In genomic region chr7:75881376-75881775, GRCm38 (mm10) we compare ENCODE assay signal across 12 mouse cellular contexts. TPM values are rescaled to one million over a fixed set of nuclear protein-coding genes. Genes with fewer than 3 reads are reported as not detected.
DNase-seq lines count a peak whose midpoint lies in the region; ATAC-seq and TF ChIP-seq lines count a peak whose summit lies in the region.
"Had no signal": no experiment of that assay in that cellular context is flagged by ENCODE, and none has a peak within 500 bp of the region (broad histone marks: within the 10 kb centered on the region; RNA-seq: fewer than 3 reads in every experiment).

No protein-coding gene starts in this region.

- no peaks in the 10 kb centered on the region for H3K36me3 ChIP-seq in small intestine, adult 2 months (ENCODE audit: control insufficient read depth, insufficient read depth, low read length)
- H3K36me3 ChIP-seq: embryonic facial prominence, embryonic 13.5 days; heart, embryonic 10.5 days; neural tube, embryonic 12.5 days had no signal

- peak overlapping the region; percentile 59 for H3K27ac ChIP-seq in small intestine, adult 2 months (ENCODE audit: insufficient read depth, low read depth, low read length)
- H3K27ac ChIP-seq: embryonic facial prominence, embryonic 13.5 days; heart, embryonic 10.5 days; hindbrain, embryonic 14.5 days; neural tube, embryonic 12.5 days had no signal

- in situ Hi-C loops in Patski (cut with MboI; ENCODE audit: low pct_unique_long_range_greater_than_20kb) = no loop called here

- no peak overlapping the region for H3K4me3 ChIP-seq in small intestine, adult 2 months (ENCODE audit: low read depth, low read length)
- H3K4me3 ChIP-seq: embryonic facial prominence, embryonic 13.5 days; heart, embryonic 10.5 days; neural tube, embryonic 12.5 days had no signal

- H3K4me1 ChIP-seq in small intestine, adult 2 months (ENCODE audit: control insufficient read depth, insufficient read depth, insufficient read length, low read length) = no peaks in the 10 kb centered on the region
- H3K4me1 ChIP-seq: neural tube, embryonic 12.5 days had no signal

- CTCF ChIA-PET in Patski (lab: Charles Lee) = interaction anchor here (0.7 to 2.8 kb wide), 12 partner anchors 12 to 511 kb away, joined by 3 to 25 read pairs (median 3); partner anchors contain the start of gene Klhl25

- 50% methylated on average over 6 of the region's 6 CpGs for WGBS in small intestine, adult 2 months

- ATAC-seq in Patski = peak; percentile 76
- ATAC-seq in megakaryocyte, adult 5-6 weeks (ENCODE audit: poor library complexity, severe bottlenecking) = peak; percentile 63

- POLR2A ChIA-PET in Patski (lab: Charles Lee) = interaction anchor here (1.2 kb wide), 1 partner anchor 60 kb away, joined by 3 read pairs; no protein-coding TSS in a partner anchor

- no peak for TF ChIP-seq POLR2A in small intestine, adult 2 months (IDR thresholded peaks at IDR 0.05; ENCODE audit: low read depth, low read length)

- peaks cover 6% of the 10 kb centered on the region for H3K27me3 ChIP-seq in Patski
- H3K27me3 ChIP-seq in small intestine, adult 2 months (ENCODE audit: control insufficient read depth, insufficient read depth, low read length) = no peaks in the 10 kb centered on the region
- H3K27me3 ChIP-seq: embryonic facial prominence, embryonic 13.5 days; neural tube, embryonic 12.5 days had no signal

- TF ChIP-seq CTCF in Patski (IDR thresholded peaks at IDR 0.05) = no peak
- TF ChIP-seq CTCF in small intestine, adult 2 months (IDR thresholded peaks at IDR 0.05; ENCODE audit: extremely low read depth, insufficient read length, insufficient replicate concordance, low read depth, low read length) = no peak

- peak; percentile 8 for DNase-seq in A20 (ENCODE audit: low read depth, low spot score)
- DNase-seq in Patski (ENCODE audit: low read depth, low spot score) = peak; percentile 38
- no peak for DNase-seq in right cerebral cortex, postnatal 25 days
- no peak for DNase-seq in embryo, embryonic 10.5 days (ENCODE audit: low spot score)
- no peak for DNase-seq in adrenal gland, adult 2 months
- DNase-seq in kidney, adult 18-20 months = no peak

RNA-seq across cellular contexts. Expression of gene Klhl25, which starts 33.3 kb away (rescaled TPM):
- polyA plus RNA-seq in Patski (2021) = 10.1 TPM
- 6.4 and 7.6 TPM in 2 replicates for total RNA-seq in megakaryocyte, adult 5-6 weeks (2015)
- total RNA-seq in megakaryocyte, adult 5-6 weeks (2017) = 11.4 and 12.6 TPM in 2 replicates
- polyA plus RNA-seq in small intestine, adult 2 months (2012; rRNA removed) = 6.8 and 9.4 TPM in 2 replicates
- 10 to 100 TPM; 13.6 to 20.1 TPM for total RNA-seq in adrenal gland, adult 2 months (2021)
- polyA plus RNA-seq in adrenal gland, adult 2 months (2012; rRNA removed) = 13.4 and 14.9 TPM in 2 replicates

Comparison
In these comparisons a context has a peak if more than half of its experiments do, and no peak if none do; other contexts are left out.
1. DNase-seq: peak in A20 (single experiment) and Patski (single experiment); none in right cerebral cortex, postnatal 25 days (single experiment), embryo, embryonic 10.5 days (single experiment), adrenal gland, adult 2 months (single experiment) and kidney, adult 18-20 months (single experiment).